Mouse (Mus musculus): ENCODE data around the gene Strn3. TPM values are rescaled to one million over a fixed set of nuclear protein-coding genes. Genes with fewer than 3 reads are reported as not detected.
"Not testable (repeated sequence)": the region's sequence is repeated elsewhere in the genome, so short reads cannot be mapped to it uniquely, and the experiment has no call there.

Gene Strn3
- total RNA-seq, 2 experiments from 2014 or later: 87.9 to 89.8 TPM

- DNase-seq (ENCODE audit: low spot score in 2 of 2): no peak
These were observed 3.3 kb upstream of the Strn3 start for GRCm38 (mm10) chr12:51694966-51695365.

DNA sequence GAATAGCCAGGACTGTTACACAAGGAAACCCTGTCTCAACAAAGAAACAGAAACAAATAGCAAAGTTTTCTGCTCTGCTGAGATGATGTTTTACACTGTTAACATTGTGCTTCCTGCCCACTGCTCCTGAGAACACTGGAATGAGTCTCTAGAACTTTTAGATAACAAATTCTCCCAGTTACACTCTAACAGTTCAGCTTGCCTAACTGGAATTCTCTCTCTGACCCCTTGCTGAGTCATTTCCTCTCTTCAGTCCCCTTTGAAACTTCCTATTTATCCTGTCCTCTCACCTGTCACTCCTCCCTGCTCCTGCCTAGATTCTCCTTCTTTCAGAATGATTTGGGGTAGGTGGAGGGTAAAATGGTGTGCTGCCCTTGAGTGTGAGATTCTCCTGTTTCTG lies 2.4 kb upstream of the Strn3 start:
- no peak for DNase-seq (ENCODE audit: low spot score in 2 of 2)

GRCm38 (mm10) chr12:51693419-51693818 lies 1.7 kb upstream of the Strn3 start:
- DNase-seq (ENCODE audit: low spot score in 2 of 2): no peak

- not testable (repeated sequence) for DNase-seq (ENCODE audit: low spot score in 2 of 2)
These were observed 1.2 kb upstream of the Strn3 start for GRCm38 (mm10) chr12:51692870-51693269.

DNA sequence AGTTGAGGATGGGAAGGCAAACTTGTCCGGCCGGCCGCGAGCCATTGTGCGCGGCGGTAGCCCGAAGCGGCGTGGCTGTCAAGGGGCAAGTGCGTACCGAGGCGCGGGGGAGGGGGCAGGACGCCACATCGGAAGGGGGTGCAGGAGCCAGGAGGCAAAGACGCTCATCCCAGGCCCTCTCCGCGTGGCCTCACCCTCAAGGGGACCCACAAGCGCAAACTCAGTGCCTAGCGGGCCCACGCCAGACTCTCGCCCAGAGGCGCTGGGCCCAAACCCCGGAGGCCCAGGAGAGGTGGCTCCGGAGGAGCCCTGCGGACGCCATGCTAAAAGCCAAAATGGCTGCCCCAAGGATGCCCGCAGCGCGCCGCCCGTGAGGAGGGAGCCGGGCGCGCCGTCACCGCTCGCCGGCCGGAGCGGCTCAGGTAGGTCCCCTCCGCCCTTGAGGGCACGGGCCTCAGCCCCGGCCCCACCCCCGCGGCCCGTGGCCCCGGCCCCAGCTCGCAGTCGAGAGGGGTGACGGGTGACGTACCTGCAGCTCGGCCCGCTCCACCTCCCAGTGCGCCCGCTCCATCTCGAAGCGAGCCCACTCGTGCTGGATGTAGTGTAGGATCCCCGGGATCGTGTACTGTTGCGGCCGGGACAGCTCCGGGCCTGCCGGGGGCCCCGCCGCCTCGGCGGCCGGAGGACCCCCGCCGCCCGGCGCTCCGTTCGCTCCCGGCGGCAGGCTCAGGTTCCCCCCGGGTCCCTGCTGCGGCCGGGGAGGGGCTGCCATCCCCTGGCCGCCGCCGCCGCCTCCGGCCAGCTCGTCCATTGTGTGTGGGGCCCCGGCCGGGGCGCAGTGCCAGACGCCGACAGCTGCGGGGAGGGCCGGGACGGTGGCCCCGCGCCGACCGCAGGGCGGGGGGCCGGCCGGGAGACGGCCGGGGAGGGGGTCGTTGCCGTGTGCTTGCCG lies 528 bp downstream of the Strn3 start, which contains the start of gene Ap4s1:
Gene Ap4s1, plus strand, starts transcription at position 141 of the 952 bp plus-strand sequence.
- DNase-seq (ENCODE audit: low spot score in 2 of 2): peak; percentile 62 to 74

DNA sequence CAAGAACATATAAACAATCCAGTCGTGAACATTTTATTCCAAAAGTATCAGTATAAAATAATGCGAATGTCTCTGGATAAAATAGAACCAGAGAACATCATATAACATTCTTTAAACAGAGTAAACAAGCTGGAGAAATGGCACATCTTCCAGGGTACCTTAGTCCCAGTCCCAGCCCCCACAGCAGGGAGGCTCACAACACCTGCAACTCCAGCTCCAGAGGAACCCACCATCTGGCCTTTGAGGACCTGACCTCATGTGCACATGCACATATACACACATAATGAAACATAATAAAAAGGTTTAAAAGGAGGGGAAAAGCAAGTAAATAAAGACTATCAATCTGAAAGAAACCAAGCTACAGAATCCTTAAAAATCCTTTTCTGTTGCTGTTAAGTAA lies 3.2 kb downstream of the Strn3 start:
- no peak for DNase-seq (ENCODE audit: low spot score in 2 of 2)

DNA sequence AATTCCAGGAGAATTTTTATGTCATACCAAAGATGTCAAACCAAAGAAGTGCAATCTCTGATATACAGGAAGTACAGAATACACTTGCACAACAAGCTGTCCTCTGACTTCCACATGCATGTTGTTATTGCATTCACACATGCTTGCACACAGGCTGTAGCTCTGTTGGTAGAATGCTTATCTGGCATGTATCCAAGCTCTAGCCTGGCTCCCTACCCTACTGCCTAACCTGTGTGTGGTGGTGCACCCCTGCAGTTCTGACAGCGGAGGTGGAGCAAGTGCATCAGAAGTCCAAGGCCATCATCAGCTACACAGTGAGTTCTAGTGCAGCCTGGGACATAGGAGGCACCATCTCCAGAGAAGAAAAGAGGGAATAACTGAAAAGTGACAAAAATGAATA lies 12.9 kb downstream of the Strn3 start:
- DNase-seq (ENCODE audit: low spot score in 2 of 2): no peak

- no peak for DNase-seq (ENCODE audit: low spot score in 2 of 2)
These were observed 15.3 kb downstream of the Strn3 start for GRCm38 (mm10) chr12:51676442-51676841.

DNA sequence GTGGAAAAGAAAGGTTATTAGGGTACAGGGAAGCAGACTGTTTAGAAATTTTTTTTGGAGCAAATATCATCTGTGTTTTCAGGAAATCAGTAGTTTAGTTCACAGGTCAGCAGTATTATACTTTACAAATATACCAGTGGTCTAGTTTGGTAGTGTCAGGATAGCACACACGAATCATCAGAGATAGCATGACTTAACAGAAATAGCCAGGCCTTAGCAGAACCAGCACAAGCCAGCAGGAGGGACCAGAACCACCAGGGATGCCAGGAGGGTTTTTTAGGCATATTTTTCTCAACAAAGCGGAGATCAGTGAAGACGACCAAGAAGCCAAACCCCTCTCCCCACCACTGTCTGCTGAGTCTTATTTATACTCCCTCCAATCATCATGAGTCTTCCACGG lies 18.4 kb downstream of the Strn3 start:
- DNase-seq (ENCODE audit: low spot score in 2 of 2): no peak

GRCm38 (mm10) chr12:51671231-51671891 lies 20.3 kb downstream of the Strn3 start:
- no peak for DNase-seq (ENCODE audit: low spot score in 2 of 2)

DNA sequence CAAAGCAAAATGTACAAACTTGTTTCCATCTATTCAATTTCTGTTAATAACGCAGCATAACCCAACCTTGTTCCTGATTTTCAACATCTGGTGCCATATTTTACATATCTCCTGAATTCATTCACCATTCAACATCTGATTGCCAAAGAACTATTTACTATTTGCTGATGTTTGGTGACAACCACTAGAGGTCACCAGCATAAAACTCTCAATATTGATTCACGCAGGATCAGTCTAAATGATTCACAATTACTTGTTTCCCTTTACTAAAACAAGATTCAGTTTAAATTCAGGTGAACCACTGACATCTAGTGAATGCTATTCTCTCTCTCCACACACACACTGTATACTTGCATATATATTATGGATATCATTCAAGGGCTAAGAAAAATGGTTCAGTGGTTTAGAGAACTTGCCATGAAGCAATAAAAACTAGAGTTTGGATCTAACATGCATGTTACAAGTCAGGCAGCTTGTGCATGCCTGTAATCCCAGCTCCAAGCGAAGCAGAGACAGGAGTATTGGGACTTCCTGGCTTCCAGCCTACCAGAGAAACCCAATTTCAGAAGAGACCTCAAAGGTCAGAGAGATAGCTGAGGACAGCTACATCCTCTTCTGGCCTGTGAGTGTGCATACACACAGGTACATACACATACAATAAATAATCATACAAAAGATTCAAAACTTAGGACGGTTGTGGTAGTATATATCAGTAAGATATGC lies 24.8 kb downstream of the Strn3 start:
- DNase-seq (ENCODE audit: low spot score in 2 of 2): no peak

DNA sequence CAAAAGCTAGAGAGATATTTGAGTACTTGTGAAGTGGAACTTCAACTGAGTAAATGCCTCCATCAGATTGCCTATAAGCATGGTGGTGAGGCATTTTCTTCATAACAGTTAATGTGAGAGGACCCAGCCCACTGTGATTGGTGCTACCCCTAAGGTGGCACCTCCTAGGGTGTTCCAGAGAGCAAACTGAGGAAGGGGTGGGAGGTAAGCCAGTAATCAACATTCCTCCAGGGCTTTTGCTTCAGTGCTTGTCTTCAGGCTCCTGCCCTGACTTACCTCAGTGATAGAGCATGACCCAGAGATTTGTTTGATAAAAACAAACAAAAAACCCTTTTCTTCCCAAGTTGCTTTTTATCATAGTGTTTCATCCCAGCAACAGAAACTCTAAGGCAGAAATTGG lies 27.8 kb downstream of the Strn3 start:
- DNase-seq (ENCODE audit: low spot score in 2 of 2): no peak

DNA sequence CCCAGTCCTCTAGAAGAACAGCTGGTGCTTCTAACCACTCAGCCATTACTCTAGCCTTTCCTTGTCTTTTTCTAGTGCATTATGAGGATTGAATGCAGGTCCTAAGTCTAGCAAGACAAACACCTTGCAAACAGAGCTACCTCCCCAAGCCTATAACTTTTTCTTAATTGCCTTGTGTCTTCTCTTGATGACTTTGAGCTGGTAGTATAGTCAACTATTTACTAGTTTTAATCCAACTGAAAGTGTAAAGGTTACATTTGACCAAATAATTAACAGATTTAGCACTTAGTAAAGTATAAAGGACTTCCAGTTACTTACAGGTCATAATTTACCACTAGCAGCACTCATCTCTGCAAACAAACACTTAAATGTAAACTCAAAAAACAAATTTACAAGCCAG lies 28.7 kb downstream of the Strn3 start:
- DNase-seq (ENCODE audit: low spot score in 2 of 2): no peak

GRCm38 (mm10) chr12:51655944-51656465 lies 35.7 kb downstream of the Strn3 start:
- DNase-seq (ENCODE audit: low spot score in 2 of 2): no peak

DNA sequence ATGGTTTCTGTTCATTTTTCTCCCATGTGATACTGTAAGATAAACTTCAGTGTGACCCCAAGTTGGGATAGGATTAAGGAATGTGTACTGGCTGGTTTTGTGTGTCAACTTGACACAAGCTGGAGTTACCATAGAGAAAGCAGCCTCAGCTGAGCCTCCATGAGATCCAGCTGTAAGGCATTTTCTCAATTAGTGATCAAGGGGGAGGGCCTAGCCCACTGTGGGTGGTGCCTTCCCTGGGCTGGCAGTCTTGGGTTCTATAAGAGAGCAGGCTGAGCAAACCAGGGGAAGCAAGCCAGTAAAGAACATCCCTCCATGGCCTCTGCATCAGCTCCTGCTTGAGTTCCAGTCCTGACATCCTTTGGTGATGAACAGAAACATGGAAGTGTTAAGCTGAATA lies 42.3 kb downstream of the Strn3 start:
- not testable (repeated sequence) for DNase-seq (ENCODE audit: low spot score in 2 of 2)

DNA sequence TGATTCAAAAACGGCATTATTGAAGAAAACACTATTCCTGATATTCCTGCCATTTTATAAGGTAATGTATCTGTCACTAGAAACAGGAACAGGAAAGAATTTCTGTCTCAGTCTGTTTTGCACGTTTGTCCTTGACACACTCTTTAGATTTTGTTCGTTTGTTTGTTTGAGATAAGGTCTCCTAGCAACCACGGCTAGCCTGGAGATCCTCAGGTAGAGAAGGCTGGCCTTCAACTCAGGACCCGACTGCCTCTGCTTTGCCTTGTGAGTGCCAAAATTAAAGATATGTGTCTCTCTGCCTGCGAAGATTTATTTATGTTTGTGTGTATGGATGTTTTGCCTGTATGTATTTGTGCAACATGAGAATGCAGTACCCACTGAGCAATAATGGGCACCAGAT lies 49.8 kb downstream of the Strn3 start:
- DNase-seq (ENCODE audit: low spot score in 2 of 2): no peak

DNA sequence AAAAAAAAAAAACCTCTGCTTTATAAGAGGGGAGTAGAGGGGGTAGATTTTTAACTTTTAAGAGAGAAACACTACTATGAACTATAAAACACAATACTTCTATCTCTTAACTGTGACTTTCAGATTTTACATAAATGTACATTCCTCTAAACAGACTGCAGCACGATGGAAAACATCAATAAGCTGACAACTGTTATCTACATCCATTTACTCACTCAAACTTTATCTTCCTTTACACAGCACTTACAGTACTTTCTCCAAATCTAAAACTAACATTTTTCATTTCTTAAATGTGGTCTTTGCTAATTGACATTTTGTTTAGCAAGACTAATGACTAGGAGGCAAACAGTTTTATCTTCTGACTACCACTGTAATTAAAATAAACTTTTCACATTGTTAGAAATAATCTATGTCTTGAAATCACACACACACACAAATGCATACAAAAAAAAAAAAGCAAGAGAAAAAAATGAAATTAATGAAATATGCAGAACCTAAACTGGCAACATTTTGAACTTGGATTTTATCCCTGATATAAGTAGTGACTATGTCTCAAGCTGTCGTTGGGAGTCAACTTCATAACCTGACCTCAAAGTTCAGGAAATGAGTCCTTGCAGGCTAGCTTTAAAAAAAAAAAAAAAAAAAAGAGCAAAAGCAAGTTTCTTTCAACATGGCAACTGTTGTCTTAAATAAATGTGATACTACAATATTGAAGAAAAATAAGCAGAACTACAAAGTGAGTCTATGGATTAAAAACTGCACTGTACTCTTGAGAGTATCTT lies 54.8 kb downstream of the Strn3 start:
- DNase-seq (ENCODE audit: low spot score in 2 of 2): no peak

- no peak for DNase-seq (ENCODE audit: low spot score in 2 of 2)
These were observed 55.4 kb downstream of the Strn3 start for GRCm38 (mm10) chr12:51636260-51636659.

DNA sequence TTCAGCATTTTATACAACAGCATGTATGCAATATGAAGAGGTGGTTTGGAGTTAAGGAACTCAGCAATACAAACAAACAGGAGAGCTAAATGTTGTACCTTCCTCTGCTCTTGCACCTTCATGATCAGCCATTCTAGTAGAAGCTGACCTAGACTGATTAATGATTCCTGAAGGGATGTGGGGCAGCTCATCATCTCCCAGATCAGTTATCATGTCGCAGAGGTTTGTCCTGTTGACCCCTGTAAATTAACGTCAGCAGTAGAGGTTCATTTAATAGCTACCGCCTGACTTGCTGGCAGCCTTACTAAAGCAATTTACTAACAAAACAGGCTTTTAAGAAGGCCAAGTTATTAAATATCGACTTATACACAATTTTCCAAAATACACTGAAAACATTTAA lies 58.2 kb downstream of the Strn3 start:
- DNase-seq (ENCODE audit: low spot score in 2 of 2): no peak

DNA sequence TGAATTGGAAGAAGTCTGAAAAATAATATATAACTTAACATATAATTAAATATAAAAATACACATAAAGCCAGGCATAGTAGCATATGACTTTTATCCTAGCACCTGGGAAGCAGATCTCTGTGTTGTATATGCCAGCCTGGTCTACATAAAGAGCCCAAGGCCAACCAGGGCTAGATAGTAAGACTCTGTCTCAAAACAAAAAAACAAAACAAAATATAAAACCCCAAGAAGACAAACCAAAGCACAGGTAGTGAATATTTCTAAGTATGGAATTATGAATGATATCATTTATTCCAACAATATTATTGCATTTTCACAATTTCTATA lies 68.4 kb downstream of the Strn3 start:
- DNase-seq (ENCODE audit: low spot score in 2 of 2): no peak
